Mouse (Mus musculus): ENCODE data around the gene Slc50a1. TPM values are rescaled to one million over a fixed set of nuclear protein-coding genes. Genes with fewer than 3 reads are reported as not detected.

Gene Slc50a1
- polyA plus RNA-seq, 1 experiment from 2014 or later: 37.5 TPM

GRCm38 (mm10) chr3:89251365-89251895 lies 18.9 kb downstream of the Slc50a1 start:
- H3K9me3 ChIP-seq: no peaks in the 10 kb centered on the region
- H3K4me2 ChIP-seq: no peak overlapping the region; the same call in 1 of the 2 replicates
- H3K36me3 ChIP-seq (replicated peaks): peaks cover 4% of the 10 kb centered on the region; the same call in 1 of the 2 replicates
- WGBS: 8% methylated on average over 17 of the region's 17 CpGs
- peaks cover 6% of the 10 kb centered on the region; the same call in 1 of the 2 replicates for H3K27me3 ChIP-seq (replicated peaks)
- peaks cover 23% of the 10 kb centered on the region for H3K4me1 ChIP-seq
- no peak overlapping the region for H3K9ac ChIP-seq
- H3K4me3 ChIP-seq: no peak overlapping the region
- no peak overlapping the region for H3K27ac ChIP-seq
- ATAC-seq (replicated peaks): no peak

GRCm38 (mm10) chr3:89250435-89251040 lies 19.8 kb downstream of the Slc50a1 start:
- Histone ChIP-seq H3K36me3 (replicated peaks) (peaks cover 4% of the 10 kb centered on the region; the same call in 1 of the 2 replicates), H3K4me2 (no peak overlapping the region), H3K9me3 (no peaks in the 10 kb centered on the region), H3K9ac (no peak overlapping the region), H3K4me3 (no peak overlapping the region), H3K27me3 (replicated peaks) (peaks cover 6% of the 10 kb centered on the region; the same call in 1 of the 2 replicates), H3K27ac (no peak overlapping the region), H3K4me1 (peaks cover 23% of the 10 kb centered on the region)
- WGBS: 27% methylated on average over 7 of the region's 7 CpGs
- no peak for ATAC-seq (replicated peaks)

- H3K4me3 ChIP-seq: peak overlapping the region; percentile 78; the same call in 1 of the 2 replicates
- peaks cover 3% of the 10 kb centered on the region; the same call in 1 of the 2 replicates for H3K27me3 ChIP-seq (replicated peaks)
- no peak overlapping the region for H3K27ac ChIP-seq
- no peak overlapping the region for H3K9ac ChIP-seq
- no peaks in the 10 kb centered on the region for H3K9me3 ChIP-seq
- H3K4me1 ChIP-seq: peaks cover 43% of the 10 kb centered on the region
- WGBS: 89% methylated on average over 4 of the region's 4 CpGs
- peaks cover 5% of the 10 kb centered on the region; the same call in 1 of the 2 replicates for H3K36me3 ChIP-seq (replicated peaks)
- peak overlapping the region; percentile 92 for H3K4me2 ChIP-seq
- ATAC-seq (replicated peaks): no peak
These were observed 22.9 kb downstream of the Slc50a1 start for GRCm38 (mm10) chr3:89247466-89247865.

GRCm38 (mm10) chr3:89246261-89247100 lies 23.9 kb downstream of the Slc50a1 start, which contains the start of gene Trim46:
Gene Trim46 (minus strand): TSS chr3:89246309.
- peak; percentile 59 for ATAC-seq (replicated peaks)
- Histone ChIP-seq H3K9me3 (no peaks in the 10 kb centered on the region), H3K27me3 (replicated peaks) (no peaks in the 10 kb centered on the region), H3K4me1 (peaks cover 48% of the 10 kb centered on the region), H3K36me3 (replicated peaks) (peaks cover 14% of the 10 kb centered on the region), H3K9ac (peak within 1 kb of the TSS; percentile 80), H3K4me3 (peak within 1 kb of the TSS; percentile 78), H3K4me2 (peak within 1 kb of the TSS; percentile 92), H3K27ac (peak within 1 kb of the TSS; percentile 97)
- WGBS: under 1% methylated on average over 42 of the region's 42 CpGs

GRCm38 (mm10) chr3:89245688-89246171 lies 24.6 kb downstream of the Slc50a1 start, which contains the start of gene Krtcap2:
Gene Krtcap2 (plus strand): TSS chr3:89245966.
- Histone ChIP-seq H3K4me3 (peak within 1 kb of the TSS; percentile 78), H3K4me1 (peaks cover 43% of the 10 kb centered on the region), H3K27ac (peak within 1 kb of the TSS; percentile 97), H3K27me3 (replicated peaks) (no peaks in the 10 kb centered on the region), H3K36me3 (replicated peaks) (peaks cover 21% of the 10 kb centered on the region), H3K9me3 (no peaks in the 10 kb centered on the region), H3K4me2 (peak within 1 kb of the TSS; percentile 92), H3K9ac (peak within 1 kb of the TSS; percentile 80)
- ATAC-seq (replicated peaks): peak; percentile 71
- 2% methylated on average over 20 of the region's 20 CpGs for WGBS

- Histone ChIP-seq H3K9ac (peak overlapping the region; percentile 80), H3K9me3 (no peaks in the 10 kb centered on the region), H3K36me3 (replicated peaks) (peaks cover 27% of the 10 kb centered on the region), H3K4me2 (peak overlapping the region; percentile 92), H3K4me1 (peaks cover 39% of the 10 kb centered on the region), H3K4me3 (peak overlapping the region; percentile 78), H3K27ac (peak overlapping the region; percentile 97), H3K27me3 (replicated peaks) (no peaks in the 10 kb centered on the region)
- WGBS: under 1% methylated on average over 21 of the region's 26 CpGs
- peak; percentile 74 for ATAC-seq (replicated peaks)
These were observed 25.2 kb downstream of the Slc50a1 start for GRCm38 (mm10) chr3:89244982-89245687.

- Histone ChIP-seq H3K27ac (peak overlapping the region; percentile 97), H3K4me2 (peak overlapping the region; percentile 92), H3K4me3 (peak overlapping the region; percentile 78), H3K36me3 (replicated peaks) (peaks cover 28% of the 10 kb centered on the region), H3K9me3 (no peaks in the 10 kb centered on the region), H3K4me1 (peaks cover 39% of the 10 kb centered on the region), H3K27me3 (replicated peaks) (no peaks in the 10 kb centered on the region), H3K9ac (peak overlapping the region; percentile 53)
- 8% methylated on average over 25 of the region's 25 CpGs for WGBS
- ATAC-seq (replicated peaks): peak; percentile 43
These were observed 26.0 kb downstream of the Slc50a1 start for GRCm38 (mm10) chr3:89244158-89244981.

- H3K9me3 ChIP-seq: no peaks in the 10 kb centered on the region
- peak overlapping the region; percentile 53; the same call in 1 of the 2 replicates for H3K9ac ChIP-seq
- ATAC-seq (replicated peaks): no peak
- peak overlapping the region; percentile 78 for H3K4me3 ChIP-seq
- H3K4me2 ChIP-seq: peak overlapping the region; percentile 92
- H3K27me3 ChIP-seq (replicated peaks): no peaks in the 10 kb centered on the region
- peaks cover 36% of the 10 kb centered on the region for H3K36me3 ChIP-seq (replicated peaks)
- peaks cover 39% of the 10 kb centered on the region for H3K4me1 ChIP-seq
- WGBS: 14% methylated on average over 14 of the region's 14 CpGs
- H3K27ac ChIP-seq: peak overlapping the region; percentile 97
These were observed 26.8 kb downstream of the Slc50a1 start for GRCm38 (mm10) chr3:89243609-89244008.

GRCm38 (mm10) chr3:89242331-89242895 lies 28.0 kb downstream of the Slc50a1 start:
- WGBS: 71% methylated on average over 9 of the region's 9 CpGs
- H3K27me3 ChIP-seq (replicated peaks): no peaks in the 10 kb centered on the region
- no peak overlapping the region for H3K9ac ChIP-seq
- no peaks in the 10 kb centered on the region for H3K9me3 ChIP-seq
- no peak for ATAC-seq (replicated peaks)
- H3K4me3 ChIP-seq: no peak overlapping the region
- H3K36me3 ChIP-seq (replicated peaks): peaks cover 47% of the 10 kb centered on the region
- no peak overlapping the region for H3K27ac ChIP-seq
- H3K4me1 ChIP-seq: peaks cover 35% of the 10 kb centered on the region
- peak overlapping the region; percentile 92; the same call in 1 of the 2 replicates for H3K4me2 ChIP-seq

- H3K4me1 ChIP-seq: peaks cover 17% of the 10 kb centered on the region
- WGBS: 72% methylated on average over 12 of the region's 12 CpGs
- no peak overlapping the region for H3K4me3 ChIP-seq
- no peaks in the 10 kb centered on the region for H3K27me3 ChIP-seq (replicated peaks)
- no peaks in the 10 kb centered on the region for H3K9me3 ChIP-seq
- H3K36me3 ChIP-seq (replicated peaks): peaks cover 76% of the 10 kb centered on the region
- no peak overlapping the region for H3K27ac ChIP-seq
- H3K4me2 ChIP-seq: no peak overlapping the region
- ATAC-seq (replicated peaks): no peak
- no peak overlapping the region for H3K9ac ChIP-seq
These were observed 31.9 kb downstream of the Slc50a1 start for GRCm38 (mm10) chr3:89238494-89238893.
